Mouse (Mus musculus) heart, embryonic 11.5 days (tissue): ENCODE measurements at regions not wholly inside any gene's neighbourhood (a gene's known extent, or its start where the extent isn't known, plus 50 kb on each side); places are given as distances from the start of the nearest gene placed in this dataset.

Experiments used
- ATAC-seq: fragments of 200-750 bp; cut with Nextera tagmentation; replicated peaks from 2 replicates; pipeline ENCODE4 v1.8.0; 2017; ENCODE audit warnings: moderate library complexity; ENCODE audit not compliant: insufficient number of reproducible peaks, low FRiP score, low TSS enrichment
- H3K27ac ChIP-seq: fragments of 300-500 bp; sonication (generic); 2 replicates; pipeline ENCODE4 v1.5.1; 2014; ENCODE audit warnings: mild to moderate bottlenecking, low read depth, low read length
- H3K27me3 ChIP-seq: fragments of 300-500 bp; sonication (generic); 2 replicates; pipeline ENCODE4 v1.6.1; 2014; ENCODE audit warnings: mild to moderate bottlenecking, low read length, mixed read lengths; ENCODE audit not compliant: control insufficient read depth, insufficient read depth
- H3K36me3 ChIP-seq: fragments of 300-500 bp; sonication (generic); 2 replicates; pipeline ENCODE4 v1.6.1; 2014; ENCODE audit warnings: mild to moderate bottlenecking, low read length, moderate library complexity, mixed read lengths; ENCODE audit not compliant: control insufficient read depth, insufficient read depth
- H3K4me1 ChIP-seq: fragments of 300-500 bp; sonication (generic); 2 replicates; pipeline ENCODE4 v1.6.1; 2014; ENCODE audit warnings: low read length; ENCODE audit not compliant: control insufficient read depth, insufficient read depth
- H3K4me2 ChIP-seq: fragments of 300-500 bp; sonication (generic); 2 replicates; pipeline ENCODE4 v1.6.1; 2014; ENCODE audit warnings: mild to moderate bottlenecking, moderate library complexity
- H3K4me3 ChIP-seq: fragments of 300-500 bp; sonication (generic); 2 replicates; pipeline ENCODE4 v1.5.1; 2014; ENCODE audit warnings: low read depth, low read length
- H3K9ac ChIP-seq: fragments of 300-500 bp; sonication (generic); 2 replicates; pipeline ENCODE4 v1.6.1; 2014; ENCODE audit warnings: mild to moderate bottlenecking, low read depth, low read length, moderate library complexity
- H3K9me3 ChIP-seq: fragments of 300-500 bp; sonication (generic); replicated peaks from 2 replicates; pipeline ENCODE4 v1.6.1; 2016; ENCODE audit warnings: low read length; ENCODE audit not compliant: control insufficient read depth
- WGBS: fragments of 180-500 bp; shearing (Covaris S2); extraction: QIAGEN DNeasy Blood & Tissue Kit; methylation state at CpG from one replicate; pipeline ENCODE4 v1.1.7; 2014; ENCODE audit not compliant: insufficient replicate concordance; 5-methylcytosine and 5-hydroxymethylcytosine counted together

DNA sequence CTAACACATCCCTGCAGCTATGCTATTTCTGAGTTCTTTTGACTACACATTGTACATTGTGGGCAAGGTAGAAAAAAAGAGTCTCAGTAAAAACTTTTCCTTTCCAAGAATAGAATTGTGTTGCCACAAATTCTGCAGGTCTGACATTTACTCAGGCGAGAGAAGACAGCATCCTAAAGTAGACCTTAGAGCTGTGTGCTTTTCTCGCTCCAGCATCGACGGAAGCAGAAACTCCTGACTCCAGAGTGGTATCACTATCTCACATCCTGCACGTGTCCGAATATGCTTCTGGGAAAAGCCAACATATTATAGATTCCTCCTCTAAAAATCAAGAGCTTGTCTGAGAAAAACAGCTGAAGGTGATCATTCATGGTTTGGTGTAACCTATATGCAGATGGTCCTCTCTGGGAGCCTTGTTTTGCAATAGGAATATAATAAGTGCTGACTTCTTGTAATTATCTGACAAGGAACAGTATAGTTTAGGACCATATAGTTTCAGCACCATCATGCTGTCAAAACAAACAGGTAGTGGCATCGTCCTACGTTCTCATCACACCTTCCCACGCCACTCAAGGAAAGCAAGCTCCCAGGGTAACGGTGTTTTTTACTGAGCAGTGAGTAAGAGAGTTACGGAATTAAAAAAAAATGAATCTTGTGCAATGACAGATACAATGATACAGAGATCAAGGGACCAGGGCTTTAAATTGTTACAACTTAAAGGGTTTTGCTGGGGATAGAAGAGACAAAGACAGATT, 254.0 kb downstream of the Rnf144a start:
- WGBS: 80% methylated on average over 11 of the region's 11 CpGs
- Histone ChIP-seq H3K4me2 (no peak overlapping the region), H3K36me3 (no peaks in the 10 kb centered on the region), H3K4me1 (no peaks in the 10 kb centered on the region; the same call in 1 of the 2 replicates), H3K9ac (no peak overlapping the region), H3K9me3 (no peaks in the 10 kb centered on the region), H3K27me3 (no peaks in the 10 kb centered on the region), H3K27ac (no peak overlapping the region), H3K4me3 (no peak overlapping the region)
- ATAC-seq: no peak

GRCm38 (mm10) chr12:26152992-26153391, 262.1 kb downstream of the Rnf144a start:
- H3K9me3 ChIP-seq: no peaks in the 10 kb centered on the region
- H3K27me3 ChIP-seq: no peaks in the 10 kb centered on the region
- no peaks in the 10 kb centered on the region for H3K4me1 ChIP-seq
- whole genome bisulfite sequencing: 71% methylated on average over 8 of the region's 8 CpGs
- H3K4me3 ChIP-seq: no peak overlapping the region
- H3K9ac ChIP-seq: no peak overlapping the region
- H3K4me2 ChIP-seq: no peak overlapping the region
- no peak overlapping the region for H3K27ac ChIP-seq
- H3K36me3 ChIP-seq: no peaks in the 10 kb centered on the region
- no peak for ATAC-seq

DNA sequence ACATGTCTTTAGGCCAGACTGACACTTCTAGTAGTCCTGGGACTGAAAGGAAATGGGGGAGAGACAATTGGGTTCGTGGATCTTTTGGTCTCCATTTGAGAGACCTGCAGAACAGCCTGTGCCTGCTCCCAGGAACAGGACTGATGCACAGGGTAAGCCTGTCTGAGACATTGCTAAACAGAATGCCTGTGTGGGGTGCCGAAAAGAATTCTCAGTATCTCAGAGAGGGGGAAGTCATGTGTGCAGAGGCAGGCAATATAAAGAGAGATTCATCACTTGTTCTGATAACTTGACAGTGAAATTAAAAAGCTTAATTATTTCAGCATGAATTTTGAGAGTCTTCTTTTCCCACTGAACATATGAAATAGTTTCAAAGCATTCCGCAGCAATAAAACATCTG, 268.7 kb downstream of the Rnf144a start:
- H3K27ac ChIP-seq: no peak overlapping the region
- WGBS: 74% methylated on average over 3 of the region's 3 CpGs
- no peak overlapping the region for H3K9ac ChIP-seq
- H3K36me3 ChIP-seq: no peaks in the 10 kb centered on the region
- no peak overlapping the region for H3K4me2 ChIP-seq
- H3K4me1 ChIP-seq: no peaks in the 10 kb centered on the region
- ATAC-seq: no peak
- H3K4me3 ChIP-seq: no peak overlapping the region
- no peaks in the 10 kb centered on the region for H3K9me3 ChIP-seq
- no peaks in the 10 kb centered on the region for H3K27me3 ChIP-seq

GRCm38 (mm10) chr12:26145085-26145714, 269.9 kb downstream of the Rnf144a start:
- WGBS: 57% methylated on average over 6 of the region's 6 CpGs
- H3K27ac ChIP-seq: no peak overlapping the region
- no peaks in the 10 kb centered on the region for H3K4me1 ChIP-seq
- H3K4me2 ChIP-seq: no peak overlapping the region
- no peak overlapping the region for H3K4me3 ChIP-seq
- no peaks in the 10 kb centered on the region for H3K36me3 ChIP-seq
- ATAC-seq: no peak
- no peaks in the 10 kb centered on the region for H3K9me3 ChIP-seq
- no peak overlapping the region for H3K9ac ChIP-seq
- no peaks in the 10 kb centered on the region for H3K27me3 ChIP-seq

DNA sequence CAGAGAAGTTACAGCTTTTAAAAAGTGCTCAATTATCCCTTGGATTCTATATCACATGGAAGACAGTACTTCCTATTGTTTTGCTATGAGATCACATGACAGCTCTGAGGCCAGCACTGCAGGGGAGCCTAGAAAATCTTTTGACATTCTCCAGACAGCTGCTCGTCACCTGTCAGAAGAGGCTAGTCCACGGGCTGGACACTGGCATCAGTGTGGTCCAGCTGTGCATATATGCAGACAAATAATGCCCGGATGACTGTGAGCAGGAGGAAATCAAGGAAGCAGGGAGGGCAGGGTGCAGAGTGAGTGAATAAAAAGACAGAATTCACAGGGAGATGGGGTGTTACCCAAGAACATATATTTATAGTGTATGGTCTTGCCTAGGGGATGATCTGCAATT, 270.4 kb downstream of the Rnf144a start:
- ATAC-seq: no peak
- Histone ChIP-seq H3K9ac (no peak overlapping the region), H3K4me2 (no peak overlapping the region), H3K36me3 (no peaks in the 10 kb centered on the region), H3K4me3 (no peak overlapping the region), H3K9me3 (no peaks in the 10 kb centered on the region), H3K27ac (no peak overlapping the region), H3K4me1 (no peaks in the 10 kb centered on the region), H3K27me3 (no peaks in the 10 kb centered on the region)
- 46% methylated on average over 3 of the region's 3 CpGs for WGBS

DNA sequence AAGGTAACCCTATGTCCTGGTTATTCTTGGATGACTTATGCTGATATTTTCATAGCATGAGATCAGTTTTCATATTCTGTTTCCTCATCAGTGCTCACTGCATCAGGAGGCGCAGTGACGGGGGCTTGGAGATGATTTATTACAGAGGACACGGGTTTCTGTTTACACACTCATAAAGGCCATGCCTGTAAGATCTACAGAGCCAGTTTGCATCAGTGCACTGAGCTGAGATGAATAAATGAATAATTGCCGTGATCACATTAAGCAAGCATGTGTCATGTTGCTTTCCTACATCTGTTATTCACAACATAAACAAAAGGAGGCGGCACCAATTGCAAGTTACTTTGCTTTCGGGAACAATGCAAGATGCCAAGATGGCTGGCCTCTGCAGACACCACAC, 271.6 kb downstream of the Rnf144a start:
- 68% methylated on average over 6 of the region's 6 CpGs for WGBS
- no peak for ATAC-seq

GRCm38 (mm10) chr12:26130811-26131210, 284.2 kb downstream of the Rnf144a start:
- Histone ChIP-seq H3K4me1 (no peaks in the 10 kb centered on the region), H3K36me3 (no peaks in the 10 kb centered on the region), H3K4me2 (no peak overlapping the region), H3K9ac (no peak overlapping the region), H3K4me3 (no peak overlapping the region), H3K9me3 (no peaks in the 10 kb centered on the region), H3K27me3 (no peaks in the 10 kb centered on the region), H3K27ac (no peak overlapping the region)
- WGBS: 77% methylated on average over 8 of the region's 8 CpGs
- ATAC-seq: no peak

More for the DNA sequence above, 271.6 kb downstream of the Rnf144a start:
- Histone ChIP-seq H3K27me3 (no peaks in the 10 kb centered on the region), H3K36me3 (no peaks in the 10 kb centered on the region), H3K9ac (no peak overlapping the region), H3K4me1 (no peaks in the 10 kb centered on the region), H3K4me2 (no peak overlapping the region), H3K9me3 (no peaks in the 10 kb centered on the region), H3K27ac (no peak overlapping the region), H3K4me3 (no peak overlapping the region)

DNA sequence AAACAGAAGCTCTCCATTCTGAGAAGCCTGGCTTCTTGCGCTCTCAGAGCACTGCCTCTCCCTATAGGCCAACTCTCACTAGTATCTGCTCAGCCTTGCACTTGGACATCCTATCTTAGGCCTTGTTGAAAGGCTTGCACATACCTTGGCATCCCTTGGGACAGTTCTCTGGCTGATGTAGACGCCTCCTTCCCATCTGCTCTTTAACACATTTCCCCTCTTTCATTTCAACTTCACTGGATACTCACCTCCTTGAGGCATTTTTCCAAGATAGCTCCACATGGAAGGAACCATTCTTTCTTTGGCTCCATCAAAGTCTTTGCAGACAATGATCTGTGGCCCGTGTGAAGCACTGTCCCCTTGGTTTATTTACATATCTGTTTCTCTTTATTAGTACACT, 285.0 kb downstream of the Rnf144a start:
- no peak overlapping the region for H3K27ac ChIP-seq
- no peak overlapping the region for H3K4me2 ChIP-seq
- no peaks in the 10 kb centered on the region for H3K9me3 ChIP-seq
- no peak overlapping the region for H3K4me3 ChIP-seq
- 75% methylated on average over 3 of the region's 3 CpGs for WGBS
- H3K9ac ChIP-seq: no peak overlapping the region
- H3K4me1 ChIP-seq: no peaks in the 10 kb centered on the region
- no peak for ATAC-seq
- H3K36me3 ChIP-seq: no peaks in the 10 kb centered on the region
- H3K27me3 ChIP-seq: no peaks in the 10 kb centered on the region

DNA sequence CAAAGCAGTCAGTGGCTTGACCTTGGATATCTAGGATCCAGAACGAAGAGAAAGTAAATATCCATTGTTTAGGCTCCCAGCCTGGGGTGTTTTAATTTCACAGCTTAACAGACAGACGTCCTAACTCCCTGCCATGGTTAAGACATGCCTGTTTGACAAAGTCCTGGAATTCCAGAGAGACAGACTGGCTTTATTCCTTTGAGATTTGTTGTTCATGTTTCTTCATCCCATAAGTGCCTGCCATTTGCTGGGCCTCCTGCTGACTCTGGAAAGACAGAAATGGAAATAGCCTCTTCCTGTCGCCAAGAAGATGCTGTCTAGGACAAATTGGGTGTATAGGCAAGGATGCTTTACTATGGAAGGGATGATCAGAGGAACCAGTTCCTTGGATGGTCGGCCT, 285.5 kb downstream of the Rnf144a start:
- ATAC-seq: no peak
- Histone ChIP-seq H3K4me3 (no peak overlapping the region), H3K27me3 (no peaks in the 10 kb centered on the region), H3K4me2 (no peak overlapping the region), H3K9ac (no peak overlapping the region), H3K27ac (no peak overlapping the region), H3K36me3 (no peaks in the 10 kb centered on the region), H3K9me3 (no peaks in the 10 kb centered on the region), H3K4me1 (no peaks in the 10 kb centered on the region)
- 51% methylated on average over 4 of the region's 4 CpGs for WGBS
